Mouse (Mus musculus): ENCODE data around the gene Tmprss6. TPM values are rescaled to one million over a fixed set of nuclear protein-coding genes. Genes with fewer than 3 reads are reported as not detected.
A peak's percentile ranks its signal among the peaks of the same experiment; 100 is the strongest.

Gene Tmprss6
- total and polyA plus RNA-seq, 3 experiments: not detected

GRCm38 (mm10) chr15:78409570-78410052 is 58.8 kb downstream of the Tmprss6 start:
- Histone ChIP-seq H3K27ac (no peak overlapping the region), H3K36me3 (ENCODE audit: control insufficient read depth, insufficient read depth, low read length) (no peaks in the 10 kb centered on the region), H3K79me2 (replicated peaks; ENCODE audit: control insufficient read depth, insufficient read depth, low read length) (no peaks in the 10 kb centered on the region), H3K27me3 (ENCODE audit: control insufficient read depth, insufficient read depth, low read length) (no peaks in the 10 kb centered on the region), H3K4me3 (no peak overlapping the region), H3K4me1 (ENCODE audit: control insufficient read depth, insufficient read depth, low read length) (peaks cover 8% of the 10 kb centered on the region), H3K9ac (ENCODE audit: low read depth, low read length) (no peak overlapping the region)
- DNase-seq: no peak
- no peak for TF ChIP-seq EP300 (IDR thresholded peaks at IDR 0.05; ENCODE audit: insufficient read depth, low read depth, low read length)
- TF ChIP-seq POLR2A (IDR thresholded peaks at IDR 0.05; ENCODE audit: insufficient read depth, low read depth, low read length): no peak
- TF ChIP-seq CTCF (IDR thresholded peaks at IDR 0.05): no peak
- intact Hi-C loops (cut with DNase I): no loop called here
- WGBS: 69% methylated on average over 12 of the region's 12 CpGs

GRCm38 (mm10) chr15:78406293-78406934 is 62.0 kb downstream of the Tmprss6 start, which contains the start of gene Mpst:
Gene Mpst (plus strand): TSS chr15:78406416.
- H3K4me3 ChIP-seq: peak within 1 kb of the TSS; percentile 67
- H3K36me3 ChIP-seq (ENCODE audit: control insufficient read depth, insufficient read depth, low read length): no peaks in the 10 kb centered on the region; the same call in 1 of the 2 replicates
- peak within 1 kb of the TSS; percentile 98 for H3K27ac ChIP-seq
- TF ChIP-seq POLR2A (IDR thresholded peaks at IDR 0.05; ENCODE audit: insufficient read depth, low read depth, low read length) (peak; percentile 85), EP300 (IDR thresholded peaks at IDR 0.05; ENCODE audit: insufficient read depth, low read depth, low read length) (no peak), CTCF (IDR thresholded peaks at IDR 0.05) (0 out of 2 replicates have a peak, but pooled peaks have one; percentile 4)
- peak within 1 kb of the TSS; percentile 85 for H3K9ac ChIP-seq (ENCODE audit: low read depth, low read length)
- DNase-seq: peak; percentile 93 to 94
- no peaks in the 10 kb centered on the region for H3K79me2 ChIP-seq (replicated peaks; ENCODE audit: control insufficient read depth, insufficient read depth, low read length)
- WGBS: under 1% methylated on average over 40 of the region's 40 CpGs
- H3K4me1 ChIP-seq (ENCODE audit: control insufficient read depth, insufficient read depth, low read length): peaks cover 23% of the 10 kb centered on the region
- no peaks in the 10 kb centered on the region for H3K27me3 ChIP-seq (ENCODE audit: control insufficient read depth, insufficient read depth, low read length)
- intact Hi-C loops (cut with DNase I): loop anchor here (2.0 kb wide), 1 partner anchor 22 kb away; the partner anchor contains the start of gene Kctd17

GRCm38 (mm10) chr15:78405517-78406211 is 62.8 kb downstream of the Tmprss6 start, which contains the start of gene Tst:
Gene Tst (minus strand): TSS chr15:78405907.
- H3K4me3 ChIP-seq: peak within 1 kb of the TSS; percentile 67
- TF ChIP-seq CTCF (IDR thresholded peaks at IDR 0.05) (no peak), EP300 (IDR thresholded peaks at IDR 0.05; ENCODE audit: insufficient read depth, low read depth, low read length) (0 out of 2 replicates have a peak, but pooled peaks have one; percentile 11)
- WGBS: 5% methylated on average over 34 of the region's 34 CpGs
- no peaks in the 10 kb centered on the region; the same call in 1 of the 2 replicates for H3K36me3 ChIP-seq (ENCODE audit: control insufficient read depth, insufficient read depth, low read length)
- intact Hi-C loops (cut with DNase I): loop anchor here (2.0 kb wide), 1 partner anchor 23 kb away; the partner anchor contains the start of gene Kctd17
- H3K27ac ChIP-seq: peak within 1 kb of the TSS; percentile 98
- no peaks in the 10 kb centered on the region for H3K79me2 ChIP-seq (replicated peaks; ENCODE audit: control insufficient read depth, insufficient read depth, low read length)
- peaks cover 28% of the 10 kb centered on the region for H3K4me1 ChIP-seq (ENCODE audit: control insufficient read depth, insufficient read depth, low read length)
- peak; percentile 87 to 91 for DNase-seq
- no peaks in the 10 kb centered on the region for H3K27me3 ChIP-seq (ENCODE audit: control insufficient read depth, insufficient read depth, low read length)
- peak within 1 kb of the TSS; percentile 85 for H3K9ac ChIP-seq (ENCODE audit: low read depth, low read length)

DNA sequence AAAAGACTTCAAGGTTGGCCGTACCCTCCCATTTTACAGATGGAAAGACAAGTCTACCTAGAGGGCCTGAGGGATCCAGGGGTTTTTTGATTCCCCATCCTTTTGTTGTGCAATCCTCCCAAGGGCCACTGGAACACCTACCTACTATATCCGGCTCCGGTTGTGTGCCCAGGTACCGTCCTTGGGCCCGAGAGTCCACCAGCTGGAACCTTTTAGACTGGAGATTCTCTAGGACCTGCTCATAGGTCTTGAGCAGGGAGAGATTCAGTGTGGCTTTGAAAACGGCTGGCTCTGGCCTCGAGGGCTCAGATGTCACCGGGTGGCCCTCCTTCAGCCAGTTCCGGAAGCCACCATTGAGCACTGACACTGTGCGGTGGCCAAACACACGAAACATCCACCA is 63.3 kb downstream of the Tmprss6 start:
- intact Hi-C loops (cut with DNase I): no loop called here
- Histone ChIP-seq H3K4me1 (ENCODE audit: control insufficient read depth, insufficient read depth, low read length) (peaks cover 28% of the 10 kb centered on the region), H3K79me2 (replicated peaks; ENCODE audit: control insufficient read depth, insufficient read depth, low read length) (no peaks in the 10 kb centered on the region), H3K4me3 (peak overlapping the region; percentile 67), H3K27me3 (ENCODE audit: control insufficient read depth, insufficient read depth, low read length) (no peaks in the 10 kb centered on the region), H3K27ac (peak overlapping the region; percentile 98), H3K36me3 (ENCODE audit: control insufficient read depth, insufficient read depth, low read length) (no peaks in the 10 kb centered on the region; the same call in 1 of the 2 replicates), H3K9ac (ENCODE audit: low read depth, low read length) (peak overlapping the region; percentile 85)
- TF ChIP-seq CTCF (IDR thresholded peaks at IDR 0.05): no peak
- no peak for TF ChIP-seq EP300 (IDR thresholded peaks at IDR 0.05; ENCODE audit: insufficient read depth, low read depth, low read length)
- TF ChIP-seq POLR2A (IDR thresholded peaks at IDR 0.05; ENCODE audit: insufficient read depth, low read depth, low read length): no peak
- WGBS: 64% methylated on average over 11 of the region's 11 CpGs
- no peak for DNase-seq

GRCm38 (mm10) chr15:78403896-78404295 is 64.5 kb downstream of the Tmprss6 start:
- H3K79me2 ChIP-seq (replicated peaks; ENCODE audit: control insufficient read depth, insufficient read depth, low read length): no peaks in the 10 kb centered on the region
- H3K4me1 ChIP-seq (ENCODE audit: control insufficient read depth, insufficient read depth, low read length): peaks cover 28% of the 10 kb centered on the region
- no peak overlapping the region for H3K9ac ChIP-seq (ENCODE audit: low read depth, low read length)
- intact Hi-C loops (cut with DNase I): no loop called here
- peak; percentile 53 to 58 for DNase-seq
- 49% methylated on average over 1 of the region's 1 CpGs for WGBS
- H3K27ac ChIP-seq: peak overlapping the region; percentile 55
- no peaks in the 10 kb centered on the region for H3K27me3 ChIP-seq (ENCODE audit: control insufficient read depth, insufficient read depth, low read length)
- no peaks in the 10 kb centered on the region; the same call in 1 of the 2 replicates for H3K36me3 ChIP-seq (ENCODE audit: control insufficient read depth, insufficient read depth, low read length)
- TF ChIP-seq CTCF (IDR thresholded peaks at IDR 0.05) (no peak), POLR2A (IDR thresholded peaks at IDR 0.05; ENCODE audit: insufficient read depth, low read depth, low read length) (no peak), EP300 (IDR thresholded peaks at IDR 0.05; ENCODE audit: insufficient read depth, low read depth, low read length) (no peak)
- H3K4me3 ChIP-seq: no peak overlapping the region

Data from heart, adult 2 months (tissue).